Mouse (Mus musculus) yolk sac, embryonic 10.5 days (tissue): ENCODE results near the gene Nup98.

Experiments used
- DNase-seq: peaks from one replicate; pipeline ENCODE4 v3.0.0-alpha.2; 2017; ENCODE audit warnings: low spot score

The Nup98 gene

DNA sequence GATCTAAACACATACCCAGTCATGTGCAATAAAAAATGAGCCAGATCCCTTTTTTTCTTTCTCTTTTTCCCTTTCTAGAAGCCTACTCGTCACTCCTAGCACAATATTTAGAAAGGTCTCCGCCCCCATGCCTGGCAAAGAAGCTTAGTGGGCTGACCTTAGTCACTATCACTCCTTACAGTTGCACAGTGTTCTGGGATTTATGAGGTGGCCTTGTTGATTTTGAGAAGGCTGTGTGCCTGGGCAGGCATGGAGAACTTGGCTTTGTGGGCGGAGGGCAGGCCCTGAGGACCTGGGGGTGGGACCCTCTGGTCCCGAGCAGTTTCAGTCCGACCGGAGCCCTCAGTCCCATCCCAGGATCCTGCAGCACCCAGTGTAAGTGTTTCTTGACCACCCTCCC lies 19.8 kb upstream of the Nup98 start:
- DNase-seq, result no peak

DNA sequence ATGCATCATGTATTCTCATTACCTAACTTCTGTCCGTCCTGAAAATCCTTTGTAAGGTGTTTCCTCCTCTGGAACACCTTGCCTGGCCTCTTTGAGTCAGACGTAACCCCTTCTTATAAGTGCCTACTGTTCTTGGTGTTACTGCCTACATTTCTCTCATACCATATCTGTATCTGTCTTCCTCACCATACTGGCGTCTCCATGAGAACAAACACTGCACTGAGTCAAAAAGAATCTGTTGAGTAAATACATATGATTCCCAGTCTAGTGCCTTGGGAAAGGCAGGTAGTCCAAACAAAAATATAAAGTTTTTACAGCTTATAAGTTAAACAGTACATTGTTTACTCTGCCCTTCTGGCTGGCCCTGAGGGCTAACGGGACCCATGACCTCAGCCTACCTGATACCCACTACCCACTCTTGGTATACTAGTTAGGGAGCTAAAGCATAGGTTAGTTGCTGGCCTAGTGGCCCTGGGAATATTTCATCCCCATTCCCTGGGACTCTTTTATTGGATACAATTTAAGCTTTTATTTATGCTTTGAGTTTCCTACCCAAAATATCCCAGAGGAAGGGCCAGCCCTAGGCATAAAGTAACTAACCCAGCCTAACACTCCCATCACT lies 18.2 kb upstream of the Nup98 start:
- DNase-seq, result no peak

DNA sequence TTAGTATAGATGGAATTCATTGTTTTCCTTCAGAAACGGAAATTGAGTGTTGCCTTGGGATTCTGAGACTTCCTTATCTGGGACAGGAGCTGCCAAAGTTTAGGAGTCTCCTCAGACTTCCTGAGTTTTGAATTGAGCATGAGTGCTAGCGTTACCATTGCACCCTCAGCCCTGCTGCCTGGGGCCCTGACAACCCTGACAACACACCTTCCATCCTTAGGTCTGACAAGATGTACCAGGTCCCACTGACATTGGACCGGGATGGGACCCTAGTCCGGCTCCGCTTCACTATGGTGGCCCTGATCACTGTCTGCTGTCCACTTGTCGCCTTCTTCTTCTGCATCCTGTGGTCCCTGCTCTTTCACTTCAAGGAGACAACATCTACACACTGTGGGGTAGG lies 16.1 kb upstream of the Nup98 start:
- DNase-seq, result no peak

- DNase-seq, result no peak
These were observed 14.1 kb upstream of the Nup98 start for GRCm38 (mm10) chr7:102223883-102224738.

- peak; percentile 74 for DNase-seq
These were observed 13.0 kb upstream of the Nup98 start for GRCm38 (mm10) chr7:102222830-102223556.

- peak; percentile 77 for DNase-seq
These were observed 12.4 kb upstream of the Nup98 start for GRCm38 (mm10) chr7:102222336-102222735.

DNA sequence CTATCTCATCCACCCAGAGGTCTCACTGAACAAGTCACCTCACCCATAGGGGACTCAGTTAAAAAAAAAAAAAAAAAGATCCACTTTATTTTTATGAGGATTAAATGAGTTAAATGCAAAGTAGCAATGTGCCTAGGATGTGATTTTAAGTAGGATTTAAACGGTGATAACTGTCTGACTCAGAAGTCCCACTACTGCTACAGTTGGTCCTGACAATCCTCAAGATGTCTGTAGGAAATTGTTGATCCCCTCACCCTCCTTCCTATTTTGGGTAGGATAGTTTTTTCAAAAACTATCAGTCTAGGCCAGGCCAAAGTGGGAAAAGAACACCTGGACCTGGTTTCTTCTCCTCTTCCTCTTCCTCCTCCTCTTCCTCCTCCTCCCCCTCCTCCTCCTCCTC lies 11.9 kb upstream of the Nup98 start:
- no peak for DNase-seq

DNA sequence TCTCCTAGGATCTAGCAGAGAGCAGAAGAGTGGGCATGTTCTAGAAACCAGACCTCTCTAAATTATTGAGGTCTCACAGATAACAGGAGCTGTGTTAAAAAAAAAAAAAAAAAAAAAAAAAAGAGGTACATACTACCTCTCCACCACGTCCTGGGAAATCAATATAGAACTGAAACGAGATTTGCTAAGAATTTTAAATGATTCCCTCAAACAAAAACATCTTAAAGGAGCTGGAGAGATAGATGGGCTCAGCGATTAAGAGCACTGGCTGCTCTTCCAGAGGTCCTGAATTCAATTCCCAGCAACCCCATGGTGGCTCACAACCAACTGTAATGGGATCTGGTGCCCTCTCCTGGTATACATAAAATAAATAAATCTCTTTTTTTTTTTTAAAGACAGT lies 1.1 kb upstream of the Nup98 start:
- no peak for DNase-seq

DNA sequence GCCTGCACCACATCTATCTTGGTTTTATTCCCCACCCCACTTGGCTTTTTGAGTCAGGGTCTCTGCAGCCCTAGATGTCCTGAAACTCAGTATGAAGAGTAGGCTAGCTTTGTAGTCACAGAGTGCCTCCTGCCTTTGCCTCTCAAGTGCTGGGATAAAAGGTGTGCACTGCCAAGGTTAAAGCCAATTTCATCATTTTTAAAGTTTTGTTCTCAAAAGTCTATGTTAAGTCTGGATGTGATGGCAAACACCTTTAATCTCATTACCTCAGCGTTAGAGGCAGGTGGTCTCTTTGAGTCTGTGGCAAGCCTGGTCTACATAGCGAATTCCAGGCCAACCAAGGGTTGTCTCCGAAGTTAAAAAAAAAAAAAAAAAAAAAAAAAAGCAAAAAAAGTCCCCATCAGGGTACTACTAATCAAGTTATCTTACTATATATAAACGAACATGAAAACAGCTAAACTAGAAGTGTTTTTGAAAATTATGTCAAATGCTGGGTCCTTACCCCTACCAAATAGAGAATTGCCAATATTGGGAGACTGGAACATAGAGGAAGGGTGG lies 1.1 kb downstream of the Nup98 start:
- DNase-seq, result no peak

DNA sequence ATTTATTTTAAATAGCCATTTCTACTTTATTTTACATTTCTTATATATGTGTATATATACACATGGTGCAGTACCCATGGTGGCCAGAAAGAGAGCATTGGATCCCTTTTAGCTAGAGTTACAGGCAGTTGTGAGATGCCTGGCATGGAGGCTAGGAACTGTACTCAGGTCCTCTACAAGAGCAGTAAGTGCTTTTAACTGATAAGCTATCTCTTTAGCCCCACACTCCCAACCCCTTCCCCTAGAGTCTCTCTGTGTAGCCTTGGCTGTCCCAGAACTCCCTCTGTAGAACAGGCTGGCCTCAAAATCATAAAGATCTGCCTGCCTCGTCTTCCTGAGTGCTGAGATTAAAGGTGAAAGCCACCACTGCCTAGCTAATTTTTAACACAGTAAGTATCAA lies 4.3 kb downstream of the Nup98 start:
- no peak for DNase-seq

DNA sequence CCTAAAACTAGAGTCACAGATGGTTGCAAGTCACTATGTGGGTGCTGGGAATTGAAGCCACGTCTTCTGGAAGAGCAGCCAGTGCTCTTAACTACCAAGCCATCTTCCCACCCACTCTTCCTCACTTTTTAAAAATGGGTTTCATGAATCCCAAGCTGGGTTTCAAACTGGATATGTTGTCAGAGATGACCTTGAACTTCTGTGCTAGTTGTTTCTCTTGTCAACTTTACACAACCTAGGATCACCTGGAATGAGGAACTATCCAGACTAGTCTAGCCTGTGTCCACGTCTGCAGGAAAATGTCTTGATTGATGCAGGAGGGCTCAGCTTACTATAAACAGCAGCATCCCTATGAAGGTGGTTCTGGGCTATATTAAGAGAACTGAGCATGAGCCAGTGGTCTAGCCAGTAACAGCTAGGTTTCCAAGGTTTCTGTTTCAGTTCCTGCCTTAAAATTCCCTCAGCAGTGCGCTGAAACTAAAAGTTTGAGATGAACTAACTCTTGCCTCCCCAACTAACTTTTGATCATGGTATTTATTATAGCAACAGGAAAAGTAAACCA lies 5.6 kb downstream of the Nup98 start:
- no peak for DNase-seq

DNA sequence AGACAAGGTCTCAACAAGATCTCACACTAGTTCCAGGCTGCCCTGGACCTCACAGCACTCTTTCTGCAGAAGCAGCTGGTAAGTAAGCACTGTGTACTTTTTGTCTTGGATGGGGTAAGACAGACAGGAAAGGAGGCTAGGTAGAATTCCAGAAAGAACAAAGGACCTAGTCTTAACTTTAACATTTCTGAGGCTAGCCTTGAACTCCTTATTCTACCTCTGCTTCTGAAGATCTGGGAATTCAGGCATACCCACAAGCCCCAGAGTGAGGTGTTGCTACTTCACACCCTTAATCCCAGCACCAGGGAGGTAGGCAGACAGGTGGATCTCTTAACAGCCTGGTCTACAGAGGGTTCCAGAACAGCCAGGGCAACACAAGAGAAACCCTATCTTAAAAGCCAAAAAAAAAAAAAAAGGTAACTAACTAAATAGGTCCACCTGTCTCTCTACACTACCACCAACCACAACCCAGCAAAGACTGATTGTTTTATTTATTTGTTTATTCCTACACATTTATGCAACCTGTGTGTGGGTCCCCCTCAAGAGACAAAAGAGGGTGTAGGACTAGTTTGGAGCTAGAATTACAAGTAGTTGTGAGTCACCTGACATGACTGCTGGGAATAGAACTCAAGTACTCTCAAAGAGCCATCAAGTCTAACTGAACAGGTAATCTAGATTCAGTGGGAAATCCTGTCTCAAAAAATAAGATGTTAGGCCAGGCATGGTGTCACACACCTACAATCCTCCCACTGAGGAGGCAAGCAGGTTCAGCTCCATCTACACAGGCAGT lies 8.8 kb downstream of the Nup98 start:
- no peak for DNase-seq

DNA sequence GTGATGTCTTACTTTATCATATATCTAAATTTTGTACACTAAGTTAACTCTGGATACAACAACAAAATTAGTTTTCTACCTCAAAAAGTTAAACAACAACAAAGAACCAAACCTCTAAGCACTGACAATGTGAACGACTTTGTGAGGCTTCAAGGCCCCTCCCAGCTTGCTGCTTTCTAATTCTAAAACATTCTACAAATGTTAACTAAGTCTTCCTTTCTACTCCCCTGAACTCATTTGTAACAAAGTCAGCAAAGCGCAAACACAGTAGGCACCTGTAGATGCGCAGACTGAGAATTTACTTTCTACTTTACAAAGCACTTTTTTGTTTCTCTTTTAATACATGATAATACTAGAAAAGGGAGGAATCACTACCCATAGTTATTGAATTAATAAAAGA lies 9.4 kb downstream of the Nup98 start:
- no peak for DNase-seq

GRCm38 (mm10) chr7:102192356-102192755 lies 17.6 kb downstream of the Nup98 start:
- DNase-seq, result no peak

GRCm38 (mm10) chr7:102183849-102184248 lies 26.1 kb downstream of the Nup98 start:
- no peak for DNase-seq

GRCm38 (mm10) chr7:102170300-102170699 lies 39.7 kb downstream of the Nup98 start:
- no peak for DNase-seq

DNA sequence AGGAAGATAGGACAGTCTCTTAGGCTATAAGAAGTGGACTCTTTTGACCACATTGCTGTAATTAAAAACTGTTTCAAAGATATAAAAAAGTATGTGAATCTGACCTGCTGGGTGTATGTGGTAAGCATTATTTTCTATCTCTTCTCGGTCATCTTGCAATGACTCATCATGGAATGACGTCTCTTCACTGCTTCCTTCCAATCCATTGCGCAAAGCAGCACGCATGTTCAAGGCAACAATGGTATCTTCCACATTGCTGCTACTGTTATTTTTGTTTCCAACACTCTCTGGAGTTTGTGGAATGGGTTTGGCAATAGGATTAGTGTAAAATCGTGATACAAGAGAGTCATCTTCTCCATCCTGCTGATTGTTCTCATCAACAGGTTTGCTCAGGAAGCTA lies 56.3 kb downstream of the Nup98 start:
- no peak for DNase-seq

GRCm38 (mm10) chr7:102137898-102138297 lies 72.1 kb downstream of the Nup98 start:
- DNase-seq, result no peak

DNA sequence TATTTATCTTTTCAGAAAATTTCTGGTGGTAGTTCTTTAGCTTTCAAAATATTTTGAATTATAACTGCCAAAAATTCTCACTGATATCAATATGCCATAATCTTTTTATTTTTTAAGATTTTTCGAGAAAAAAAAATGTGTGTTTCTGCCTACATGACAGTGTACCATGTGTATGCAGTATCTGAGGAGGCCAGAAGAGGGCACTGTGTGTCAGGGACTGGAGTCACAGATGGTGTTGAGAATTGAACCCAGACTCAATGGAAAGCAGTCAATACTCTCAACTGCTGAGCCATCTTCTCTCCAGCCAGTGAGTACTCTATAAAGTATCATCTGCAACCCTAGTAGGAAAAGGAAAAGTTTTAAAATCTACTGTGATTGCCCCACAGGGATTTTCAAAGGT lies 72.5 kb downstream of the Nup98 start:
- no peak for DNase-seq

GRCm38 (mm10) chr7:102132395-102132794 lies 77.6 kb downstream of the Nup98 start:
- DNase-seq, result peak; percentile 66

DNA sequence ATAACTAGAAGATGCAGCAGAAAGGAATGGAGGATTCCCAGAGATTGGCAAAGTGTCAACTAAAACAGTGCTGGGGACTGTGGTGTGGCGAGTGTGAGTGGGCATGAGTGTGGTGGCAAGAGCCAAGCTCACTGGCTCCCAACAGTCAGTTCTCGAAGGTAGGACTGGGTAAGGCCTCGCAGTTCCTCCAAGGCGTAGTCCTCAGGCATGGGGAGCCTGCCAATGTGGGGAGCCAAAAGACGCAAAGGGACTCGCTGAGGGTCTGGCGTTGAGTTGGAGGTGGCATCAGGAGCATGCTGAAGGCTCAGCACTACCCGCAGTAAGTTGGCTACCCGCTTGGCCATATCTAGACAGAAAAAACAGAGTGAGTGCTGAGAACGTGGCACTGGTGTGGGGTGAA lies 89.7 kb downstream of the Nup98 start:
- no peak for DNase-seq

GRCm38 (mm10) chr7:102117382-102117781 lies 92.6 kb downstream of the Nup98 start:
- no peak for DNase-seq
